Mouse (Mus musculus) left cerebral cortex, adult 2 months (tissue): Measurements from ENCODE around the gene Pitpna. TPM values are rescaled to one million over a fixed set of nuclear protein-coding genes. Genes with fewer than 3 reads are reported as not detected.
"Not testable (repeated sequence)": the region's sequence is repeated elsewhere in the genome, so short reads cannot be mapped to it uniquely, and the experiment has no call there.

Experiments used
- DNase-seq, 2 experiments: peaks; one replicate each; pipeline ENCODE4 v3.0.0; 2021 to 2022; ENCODE audit warnings: low spot score in 2 of 2, mixed read lengths in 1 of 2; ENCODE audit errors: extremely low spot score in 1 of 2
- H3K27ac ChIP-seq: fragments of 200-600 bp; 2 replicates; pipeline ENCODE4 v1.8.1; 2022
- H3K4me3 ChIP-seq: fragments of 200-600 bp; 2 replicates; pipeline ENCODE4 v1.8.1; 2022
- CTCF ChIP-seq: fragments of 200-600 bp; IDR thresholded peaks from 2 replicates; pipeline ENCODE4 v1.8.1; 2022; ENCODE audit warnings: antibody characterized with exemption, mild to moderate bottlenecking, moderate library complexity
- intact Hi-C: fragments of 180-260 bp; cut with DNase I; formaldehyde crosslinking; loops from one replicate; pipeline ENCODE4 v1.15.1; 2025
- total RNA-seq, 2 experiments: library from RNA; stranded (reverse); gene quantifications; 2 replicates each; pipeline ENCODE4 v1.2.3; 2021

Pitpna gene
- total RNA-seq, 2 experiments from 2014 or later = 329 to 332 TPM

DNA sequence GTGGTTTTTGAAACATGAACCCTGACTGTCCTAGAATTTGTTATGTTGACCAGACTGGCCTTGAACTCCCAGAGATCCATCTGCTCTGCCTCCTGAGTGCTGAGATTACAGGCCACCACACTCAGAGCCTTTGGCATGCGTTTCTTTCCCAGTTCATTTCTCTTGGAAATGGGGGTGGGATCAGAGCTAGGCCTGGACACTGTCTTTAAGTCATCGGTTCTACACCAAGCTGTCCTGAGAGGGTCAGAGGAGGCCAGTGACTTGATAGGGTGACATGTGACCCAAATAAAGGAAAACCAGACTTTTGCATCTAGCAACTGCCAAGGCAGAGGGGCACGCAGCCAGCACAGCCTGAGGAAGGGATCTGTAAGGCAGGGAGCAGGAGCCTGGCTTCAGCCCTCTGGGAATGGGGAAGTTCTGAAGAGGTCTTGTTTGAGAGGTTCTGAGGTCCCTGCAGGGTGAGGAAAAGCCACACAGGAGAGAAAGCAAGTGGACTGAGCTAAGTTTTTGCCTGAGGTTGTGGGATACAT lies 8.9 kb downstream of the Pitpna start:
- DNase-seq = no peak
- H3K27ac ChIP-seq = no peak overlapping the region
- intact Hi-C loops = no loop called here
- H3K4me3 ChIP-seq = no peak overlapping the region
- no peak for TF ChIP-seq CTCF

- no peak for TF ChIP-seq CTCF
These were observed 10.1 kb downstream of the Pitpna start for GRCm38 (mm10) chr11:75598004-75598403.

DNA sequence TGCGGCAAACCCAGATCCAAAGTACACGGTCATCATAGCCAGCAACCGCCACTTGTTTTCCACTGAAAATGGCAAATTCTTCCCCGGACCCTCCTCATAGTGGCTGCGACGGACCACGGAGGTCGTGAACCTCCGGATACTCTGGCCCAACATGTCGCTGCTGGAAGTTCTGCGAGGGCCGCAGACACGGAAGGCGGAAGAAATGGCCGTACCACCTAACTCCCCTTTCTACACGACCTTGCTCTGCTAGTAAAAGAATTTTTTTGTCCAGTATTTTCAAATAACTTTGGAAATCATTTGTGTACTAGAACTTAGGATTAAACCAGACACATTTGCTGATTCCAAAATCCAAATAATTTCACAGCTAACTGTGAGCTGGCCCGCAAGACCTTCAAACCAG lies 11.9 kb downstream of the Pitpna start:
- H3K4me3 ChIP-seq, DNase-seq, H3K27ac ChIP-seq, intact Hi-C loops: not testable (repeated sequence)

More at GRCm38 (mm10) chr11:75598004-75598403, 10.1 kb downstream of the Pitpna start:
- H3K27ac ChIP-seq = no peak overlapping the region
- intact Hi-C loops = no loop called here
- H3K4me3 ChIP-seq = no peak overlapping the region
- no peak for DNase-seq

- TF ChIP-seq CTCF = no peak
- Histone ChIP-seq H3K4me3 (no peak overlapping the region), H3K27ac (no peak overlapping the region)
- intact Hi-C loops = no loop called here
- DNase-seq = no peak
These were observed 16.9 kb downstream of the Pitpna start for GRCm38 (mm10) chr11:75604826-75605225.

DNA sequence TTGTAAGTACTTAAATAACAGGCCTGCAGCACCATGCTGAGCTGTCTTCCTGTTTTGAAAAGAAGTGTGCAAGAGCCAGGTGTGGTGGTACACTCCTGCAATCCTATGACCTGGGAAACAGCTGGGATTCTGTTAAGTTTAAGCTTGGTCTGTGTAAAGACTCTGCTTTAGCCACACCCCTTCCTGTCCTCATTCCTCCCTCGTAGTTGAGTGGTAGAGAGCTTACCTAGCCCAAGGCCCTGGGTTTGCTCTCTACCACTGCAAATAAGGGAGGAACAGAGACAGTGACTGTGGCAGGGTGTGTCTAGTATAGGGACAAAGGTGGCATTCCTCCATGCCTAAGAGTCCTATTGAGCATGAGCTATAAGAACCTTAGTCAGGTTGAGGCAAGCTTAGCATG lies 17.4 kb downstream of the Pitpna start:
- Histone ChIP-seq H3K4me3 (no peak overlapping the region), H3K27ac (no peak overlapping the region)
- DNase-seq = no peak
- intact Hi-C loops = no loop called here
- no peak for TF ChIP-seq CTCF

GRCm38 (mm10) chr11:75608776-75609175 lies 20.9 kb downstream of the Pitpna start:
- no peak for DNase-seq
- no peak overlapping the region for H3K27ac ChIP-seq

DNA sequence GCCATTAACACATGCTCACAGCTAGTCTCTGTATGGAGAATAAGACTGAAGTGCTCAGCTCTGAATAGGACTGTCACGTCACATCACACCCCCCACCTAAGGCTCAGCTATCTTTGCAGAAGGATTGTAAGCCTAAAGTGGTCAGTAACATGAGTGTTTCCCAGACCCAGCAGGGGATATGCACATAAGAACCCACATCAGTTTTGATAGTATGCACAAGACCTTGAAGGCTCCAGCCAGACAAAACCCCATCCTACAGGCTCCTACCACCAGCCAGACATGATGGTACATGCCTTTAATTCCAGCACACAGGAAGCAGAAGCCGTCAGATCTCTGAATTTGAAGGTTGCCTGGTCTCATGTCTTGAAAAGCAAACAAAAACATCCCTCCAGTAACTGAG lies 22.1 kb downstream of the Pitpna start:
- H3K4me3 ChIP-seq = no peak overlapping the region
- TF ChIP-seq CTCF = no peak
- intact Hi-C loops = no loop called here
- H3K27ac ChIP-seq = no peak overlapping the region
- DNase-seq = no peak

More at GRCm38 (mm10) chr11:75608776-75609175, 20.9 kb downstream of the Pitpna start:
- intact Hi-C loops = no loop called here
- no peak overlapping the region for H3K4me3 ChIP-seq
- no peak for TF ChIP-seq CTCF

DNA sequence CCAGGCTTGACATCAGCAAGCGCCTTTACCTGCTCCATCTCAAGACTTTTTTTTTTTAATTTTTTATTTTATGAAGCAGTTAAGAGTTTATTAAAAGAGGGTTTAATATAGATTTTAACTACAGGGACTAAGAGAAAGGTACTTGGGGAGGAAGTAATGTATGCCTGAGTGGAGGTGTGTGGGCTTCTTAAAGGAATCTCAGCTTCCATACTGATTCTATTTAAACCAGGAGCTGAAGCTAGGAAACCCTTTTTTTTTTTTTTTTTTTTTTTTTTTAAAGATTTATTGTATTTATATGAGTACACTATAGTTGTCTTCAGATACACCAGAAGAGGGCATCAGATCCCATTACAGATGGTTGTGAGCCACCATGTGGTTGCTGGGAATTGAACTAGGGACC lies 26.9 kb downstream of the Pitpna start:
- TF ChIP-seq CTCF = no peak; the same call in 1 of the 2 replicates
- H3K4me3 ChIP-seq = no peak overlapping the region
- intact Hi-C loops = no loop called here
- H3K27ac ChIP-seq = no peak overlapping the region
- no peak for DNase-seq

GRCm38 (mm10) chr11:75615556-75615955 lies 27.7 kb downstream of the Pitpna start:
- intact Hi-C loops = no loop called here
- TF ChIP-seq CTCF = no peak
- DNase-seq = no peak
- Histone ChIP-seq H3K27ac (no peak overlapping the region), H3K4me3 (no peak overlapping the region)

- Histone ChIP-seq H3K27ac (no peak overlapping the region), H3K4me3 (no peak overlapping the region)
- intact Hi-C loops = no loop called here
- TF ChIP-seq CTCF = peak; percentile 46
- no peak for DNase-seq
These were observed 31.2 kb downstream of the Pitpna start for GRCm38 (mm10) chr11:75619133-75619532.

GRCm38 (mm10) chr11:75620136-75620780 lies 32.4 kb downstream of the Pitpna start:
- peak overlapping the region; percentile 79 for H3K27ac ChIP-seq
- no peak for TF ChIP-seq CTCF
- no peak overlapping the region for H3K4me3 ChIP-seq
- intact Hi-C loops = no loop called here
- peak; percentile 44 to 53 for DNase-seq

DNA sequence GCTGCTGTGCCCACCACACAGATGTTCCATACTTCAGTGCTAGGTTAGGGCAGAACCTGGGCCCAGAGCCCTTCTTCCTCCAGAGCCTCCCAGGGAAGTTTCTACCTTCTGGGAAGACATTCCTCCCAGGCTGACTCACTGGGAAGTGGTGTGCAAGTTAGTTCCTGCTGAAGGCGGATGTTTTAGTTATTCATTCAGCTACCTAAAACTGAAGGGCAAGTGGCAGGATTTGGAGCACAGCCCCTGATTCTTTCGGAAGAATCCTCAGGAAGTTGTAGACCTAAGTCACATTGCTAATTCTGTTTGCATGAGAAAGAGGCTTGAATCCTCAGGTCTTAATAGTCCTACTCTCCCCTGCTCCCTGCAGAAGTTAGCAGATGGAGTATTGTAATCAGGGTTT lies 33.5 kb downstream of the Pitpna start:
- DNase-seq = no peak
- Histone ChIP-seq H3K4me3 (no peak overlapping the region), H3K27ac (peak overlapping the region; percentile 79)
- no peak for TF ChIP-seq CTCF
- intact Hi-C loops = no loop called here

GRCm38 (mm10) chr11:75622588-75623329 lies 34.9 kb downstream of the Pitpna start:
- TF ChIP-seq CTCF = no peak
- Histone ChIP-seq H3K27ac (no peak overlapping the region), H3K4me3 (no peak overlapping the region)
- DNase-seq = no peak
- intact Hi-C loops = no loop called here
